Mouse (Mus musculus): ENCODE data around the gene Lrch1. TPM values are rescaled to one million over a fixed set of nuclear protein-coding genes. Genes with fewer than 3 reads are reported as not detected.
A peak's percentile ranks its signal among the peaks of the same experiment; 100 is the strongest.

Lrch1 gene
- total and polyA plus RNA-seq, 3 experiments = 2.8 to 6.1 TPM; not detected in 1

DNA sequence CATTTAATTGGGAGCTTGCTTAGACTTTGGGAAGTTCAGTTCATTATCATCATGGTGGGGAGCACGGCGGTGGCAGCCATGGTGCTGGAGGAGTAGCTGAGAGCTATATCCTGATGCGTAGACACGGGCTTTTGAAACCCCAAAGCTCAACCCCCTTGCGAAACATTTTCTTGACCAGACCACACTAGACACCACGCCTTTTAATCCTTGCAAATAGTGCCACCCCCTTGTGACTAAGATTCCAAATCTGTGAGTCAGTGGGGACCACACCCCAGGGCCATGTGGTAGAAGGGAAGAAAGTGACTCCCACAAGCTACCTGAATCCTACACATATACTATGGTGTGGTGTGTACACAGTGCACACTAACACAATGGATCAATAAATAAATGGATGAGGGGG lies 210.8 kb downstream of the Lrch1 start:
- peaks cover 14% of the 10 kb centered on the region for H3K79me2 ChIP-seq (ENCODE audit: control insufficient read depth, insufficient read depth, low read length, poor library complexity)
- TF ChIP-seq CHD2 (IDR thresholded peaks at IDR 0.05; ENCODE audit: low read length) (no peak), SMC3 (IDR thresholded peaks at IDR 0.05; ENCODE audit: low read depth, low read length) (no peak), GABPA (IDR thresholded peaks at IDR 0.05; ENCODE audit: low read depth, low read length) (no peak)
- H3K9ac ChIP-seq (ENCODE audit: control insufficient read depth, low read depth, low read length, poor library complexity, severe bottlenecking) = no peak overlapping the region
- H3K27me3 ChIP-seq (ENCODE audit: control insufficient read depth in 1 of 2, insufficient read depth in 2 of 2, low read length in 2 of 2) = no peaks in the 10 kb centered on the region
- no peaks in the 10 kb centered on the region for H3K9me3 ChIP-seq (replicated peaks; ENCODE audit: insufficient read depth, low read length)
- no peak overlapping the region for H3K27ac ChIP-seq (ENCODE audit: control insufficient read depth, low read depth, low read length)
- H3K4me1 ChIP-seq (ENCODE audit: control insufficient read depth in 1 of 2, insufficient read depth in 2 of 2, low read length in 2 of 2) = peaks cover 4 to 7% of the 10 kb centered on the region in 2 experiments; a peak in 1 of 4 replicates
- no peak for DNase-seq (ENCODE audit: low read depth, low spot score)
- peaks cover 12 to 29% of the 10 kb centered on the region in 2 experiments for H3K36me3 ChIP-seq (ENCODE audit: control insufficient read depth in 1 of 2, insufficient read depth in 2 of 2, low read length in 2 of 2)
- no peak overlapping the region for H3K4me3 ChIP-seq (ENCODE audit: control insufficient read depth in 1 of 2, insufficient read depth in 1 of 2, low read depth in 2 of 2, low read length in 2 of 2)

- H3K36me3 ChIP-seq (ENCODE audit: control insufficient read depth in 1 of 2, insufficient read depth in 2 of 2, low read length in 2 of 2) = peaks cover 15 to 28% of the 10 kb centered on the region in 2 experiments
- H3K27ac ChIP-seq (ENCODE audit: control insufficient read depth, low read depth, low read length) = no peak overlapping the region
- H3K9ac ChIP-seq (ENCODE audit: control insufficient read depth, low read depth, low read length, poor library complexity, severe bottlenecking) = no peak overlapping the region
- peaks cover 14% of the 10 kb centered on the region for H3K79me2 ChIP-seq (ENCODE audit: control insufficient read depth, insufficient read depth, low read length, poor library complexity)
- H3K9me3 ChIP-seq (replicated peaks; ENCODE audit: insufficient read depth, low read length) = no peaks in the 10 kb centered on the region
- peaks cover 4 to 7% of the 10 kb centered on the region in 2 experiments; a peak in 1 of 4 replicates for H3K4me1 ChIP-seq (ENCODE audit: control insufficient read depth in 1 of 2, insufficient read depth in 2 of 2, low read length in 2 of 2)
- no peaks in the 10 kb centered on the region for H3K27me3 ChIP-seq (ENCODE audit: control insufficient read depth in 1 of 2, insufficient read depth in 2 of 2, low read length in 2 of 2)
- no peak for DNase-seq (ENCODE audit: low read depth, low spot score)
- TF ChIP-seq ELF1 (IDR thresholded peaks at IDR 0.05; ENCODE audit: low read depth, low read length) (no peak), ZC3H11A (IDR thresholded peaks at IDR 0.05; ENCODE audit: low read depth, low read length) (no peak), MAX (IDR thresholded peaks at IDR 0.05; ENCODE audit: low read length) (no peak), ETS1 (IDR thresholded peaks at IDR 0.05; ENCODE audit: low read depth, low read length) (no peak), ZMIZ1 (IDR thresholded peaks at IDR 0.05; ENCODE audit: low read depth, low read length) (no peak), NRF1 (IDR thresholded peaks at IDR 0.05; ENCODE audit: insufficient read depth, low read depth, low read length, poor library complexity, severe bottlenecking) (no peak)
- H3K4me3 ChIP-seq (ENCODE audit: control insufficient read depth in 1 of 2, insufficient read depth in 1 of 2, low read depth in 2 of 2, low read length in 2 of 2) = no peak overlapping the region
These were observed 212.2 kb downstream of the Lrch1 start for GRCm38 (mm10) chr14:74735471-74735870.

DNA sequence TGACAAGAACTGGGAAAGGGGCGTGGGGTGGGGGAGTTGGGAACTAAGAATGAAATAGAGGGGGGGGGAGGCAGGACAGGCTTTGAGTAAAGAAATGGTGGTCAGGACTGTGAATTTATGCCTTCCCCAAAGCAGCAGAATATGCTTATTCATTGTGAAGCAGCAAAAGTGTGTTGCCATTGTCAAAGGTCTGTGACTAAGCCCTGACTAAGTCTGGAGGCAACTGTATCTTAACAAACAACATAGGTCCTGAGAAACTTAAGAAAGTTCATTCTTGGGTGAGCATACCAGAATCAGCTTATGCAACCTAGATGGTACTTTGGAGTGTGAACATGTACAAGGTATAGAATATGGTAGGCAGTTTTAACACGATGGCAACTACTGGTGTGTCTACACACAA lies 214.3 kb downstream of the Lrch1 start:
- H3K36me3 ChIP-seq (ENCODE audit: control insufficient read depth in 1 of 2, insufficient read depth in 2 of 2, low read length in 2 of 2) = peaks cover 8 to 15% of the 10 kb centered on the region in 2 experiments
- DNase-seq (ENCODE audit: low read depth, low spot score) = peak; percentile 71
- TF ChIP-seq POLR2AphosphoS2 (IDR thresholded peaks at IDR 0.05; ENCODE audit: low read length) = no peak
- 0 out of 2 replicates have a peak, but pooled peaks have one; percentile 28 for TF ChIP-seq ETS1 (IDR thresholded peaks at IDR 0.05; ENCODE audit: low read depth, low read length)
- TF ChIP-seq SIN3A (IDR thresholded peaks at IDR 0.05; ENCODE audit: low read length) = peak; percentile 45; the same call in 1 of the 2 replicates
- TF ChIP-seq GABPA (IDR thresholded peaks at IDR 0.05; ENCODE audit: low read depth, low read length) = peak; percentile 87; the same call in 1 of the 2 replicates
- no peak for TF ChIP-seq UBTF (IDR thresholded peaks at IDR 0.05; ENCODE audit: borderline replicate concordance, insufficient read depth, low read depth, low read length)
- no peak overlapping the region; the same call in 1 of the 2 replicates for H3K27ac ChIP-seq (ENCODE audit: control insufficient read depth, low read depth, low read length)
- H3K79me2 ChIP-seq (ENCODE audit: control insufficient read depth, insufficient read depth, low read length, poor library complexity) = peaks cover 14% of the 10 kb centered on the region
- no peaks in the 10 kb centered on the region for H3K9me3 ChIP-seq (replicated peaks; ENCODE audit: insufficient read depth, low read length)
- no peaks in the 10 kb centered on the region for H3K27me3 ChIP-seq (ENCODE audit: control insufficient read depth in 1 of 2, insufficient read depth in 2 of 2, low read length in 2 of 2)
- peaks cover 4 to 7% of the 10 kb centered on the region in 2 experiments; a peak in 1 of 4 replicates for H3K4me1 ChIP-seq (ENCODE audit: control insufficient read depth in 1 of 2, insufficient read depth in 2 of 2, low read length in 2 of 2)
- H3K4me3 ChIP-seq (ENCODE audit: control insufficient read depth in 1 of 2, insufficient read depth in 1 of 2, low read depth in 2 of 2, low read length in 2 of 2) = peak overlapping the region in 1 of 2 experiments; percentile 94; a peak in 3 of 4 replicates
- peak overlapping the region; percentile 98 for H3K9ac ChIP-seq (ENCODE audit: control insufficient read depth, low read depth, low read length, poor library complexity, severe bottlenecking)
